Mouse (Mus musculus) G1E (cell line): Measurements from ENCODE around the gene Tbc1d10a.

Source experiments
- CTCF ChIP-seq: IDR thresholded peaks from 2 replicates; pipeline ENCODE4 v1.5.1; 2012; ENCODE audit warnings: low read depth, low read length, inconsistent platforms, mixed read lengths
- GATA1 ChIP-seq: IDR thresholded peaks from 2 replicates; pipeline ENCODE4 v1.6.1; 2012; ENCODE audit warnings: borderline replicate concordance, low read length, inconsistent platforms, mixed read lengths
- GATA2 ChIP-seq: IDR thresholded peaks from 2 replicates; pipeline ENCODE4 v1.6.1; 2012; ENCODE audit warnings: low read depth, low read length, inconsistent platforms, borderline replicate concordance
- POLR2AphosphoS5 ChIP-seq: IDR thresholded peaks from 2 replicates; pipeline ENCODE4 v1.6.1; 2012; ENCODE audit warnings: low read depth, low read length, inconsistent platforms; ENCODE audit not compliant: insufficient replicate concordance
- TAL1 ChIP-seq: conservative IDR thresholded peaks from 2 replicates; pipeline ENCODE4 v1.6.1; 2012; ENCODE audit warnings: low read depth, low read length, inconsistent platforms, mixed read lengths

GRCm38 (mm10) chr11:4158676-4159075 is 27.9 kb upstream of the Tbc1d10a start:
- TF ChIP-seq CTCF: no peak
- TF ChIP-seq GATA1: no peak
- TF ChIP-seq TAL1: no peak
- TF ChIP-seq GATA2: no peak
- TF ChIP-seq POLR2AphosphoS5: no peak
